Mouse (Mus musculus) embryonic stem cell, embryonic (primary cell): Measurements from ENCODE around the gene Tada2a.

ENCODE experiments used
- CTCF ChIA-PET, 4 experiments: fragments of 300-600 bp in 2 of 4; fragments of 350-600 bp in 2 of 4; sonication (Branson Sonifier 250); formaldehyde crosslinking; loops; one replicate each; lab custom pipeline; 2022; ENCODE audit warnings: inconsistent platforms in 2 of 4; lab: Charles Lee
- POLR2A ChIA-PET, 4 experiments: fragments of 300-600 bp in 2 of 4; fragments of 350-600 bp in 2 of 4; sonication (Branson Sonifier 250); formaldehyde crosslinking; loops; one replicate each; lab custom pipeline; 2022; ENCODE audit warnings: antibody characterized with exemption in 4 of 4, inconsistent platforms in 1 of 4; lab: Charles Lee

The Tada2a gene

DNA sequence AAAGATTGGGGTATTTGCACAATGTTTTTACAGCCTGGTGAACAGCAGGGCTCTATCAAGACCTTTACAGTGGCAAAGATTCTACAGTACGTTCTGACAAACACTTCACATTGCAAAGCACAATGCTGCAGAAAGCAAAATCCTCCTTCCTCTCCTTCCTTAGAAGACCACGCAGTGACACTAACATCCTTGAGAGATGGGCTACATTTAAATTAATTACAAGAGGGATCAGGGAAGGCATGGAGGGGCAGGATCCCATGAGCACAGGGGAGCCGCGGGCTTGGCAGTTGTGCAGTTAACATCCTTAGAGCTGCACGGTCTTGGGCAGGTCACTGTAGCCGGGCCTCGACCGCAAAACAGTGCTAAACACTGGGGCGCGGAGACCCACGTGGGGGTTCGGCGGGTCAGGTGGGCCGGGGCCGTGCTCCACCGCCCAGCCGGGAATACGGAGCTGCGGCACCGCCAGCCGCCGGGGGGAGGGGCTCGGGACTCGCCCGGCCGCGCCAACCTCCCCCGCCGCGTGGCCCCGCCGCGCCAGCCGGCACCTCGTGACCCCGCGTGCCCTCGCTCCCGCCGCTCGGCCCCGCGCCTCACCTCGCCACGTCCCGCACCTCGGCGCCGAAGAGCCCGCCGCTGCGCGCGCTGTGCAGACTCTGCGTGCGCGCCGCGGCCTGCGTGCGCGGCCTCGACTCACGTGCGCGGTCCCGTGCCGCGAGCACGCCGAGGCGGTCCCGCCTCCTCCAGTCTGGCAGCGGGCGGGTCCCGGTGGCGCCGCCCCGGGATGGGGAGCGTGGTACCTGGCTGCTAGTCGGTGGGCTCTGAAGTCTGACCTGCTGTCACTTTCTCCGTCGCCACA lies at the start of gene Tada2a, which contains the start of gene Acaca:
Gene Tada2a, minus strand, starts transcription at position 658 of the 856 bp plus-strand sequence.
Gene Acaca, plus strand, starts transcription at position 730 of the 856 bp plus-strand sequence.
- ChIA-PET CTCF (interaction anchor here in 1 of 4 experiments (0.7 kb wide), 1 partner anchor 51 kb away, joined by 3 read pairs; no protein-coding TSS in a partner anchor), POLR2A (interaction anchor here (0.6 to 8.7 kb wide), 14 partner anchors 9 to 689 kb away, joined by 3 to 55 read pairs (median 4); partner anchors contain the start of gene Dusp14 (in 1 of the 4))

GRCm38 (mm10) chr11:84178571-84178970 lies 49.2 kb upstream of the Tada2a start:
- CTCF ChIA-PET, result interaction anchor here (0.6 to 1.2 kb wide), 10 partner anchors 10 to 639 kb away, joined by 3 to 8 read pairs (median 3); partner anchors contain the start of gene Aatf (in 1 of the 4)
- POLR2A ChIA-PET, result interaction anchor here in 3 of 4 experiments (0.6 to 2.5 kb wide), 18 partner anchors 11 to 641 kb away, joined by 3 to 9 read pairs (median 3); partner anchors contain the start of genes Aatf (in 1 of the 3) and Mrm1 (in 1 of the 3)

- CTCF ChIA-PET, result no interaction called here
- POLR2A ChIA-PET, result interaction anchor here in 1 of 4 experiments (0.7 to 1.0 kb wide), 2 partner anchors 10 to 118 kb away, joined by 3 to 4 read pairs; no protein-coding TSS in a partner anchor
These were observed 43.4 kb upstream of the Tada2a start for GRCm38 (mm10) chr11:84172539-84173435.

DNA sequence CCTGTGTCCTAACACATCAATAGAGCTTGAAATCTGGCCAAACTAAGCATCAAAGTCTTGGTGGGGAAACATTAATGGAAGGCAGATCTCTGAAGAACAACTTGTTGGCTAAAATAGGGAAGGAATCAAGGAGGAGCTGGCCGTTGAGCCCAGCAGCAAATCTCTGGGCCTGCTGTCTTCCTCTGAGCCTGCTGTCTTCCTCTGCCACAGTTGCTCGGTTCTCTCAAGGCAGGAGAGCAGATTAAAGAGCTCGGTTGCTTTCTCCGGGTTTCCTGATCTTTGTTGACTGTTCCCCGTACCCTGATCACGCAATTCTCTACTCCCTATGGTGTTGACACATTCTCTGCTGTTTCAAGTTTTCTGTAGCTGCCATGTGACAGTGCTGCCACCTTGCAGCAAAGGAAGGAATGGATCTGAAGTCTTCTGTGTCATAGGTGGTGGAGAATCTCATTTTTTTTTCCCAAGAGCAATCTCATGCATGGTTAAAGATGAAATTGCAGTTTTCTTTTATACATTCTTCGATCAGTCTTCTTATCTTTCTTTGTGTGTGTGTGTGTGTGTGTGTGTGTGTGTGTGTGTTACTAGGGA lies 39.4 kb upstream of the Tada2a start:
- CTCF ChIA-PET, result interaction anchor here in 2 of 4 experiments (0.5 to 1.3 kb wide), 3 partner anchors 10 to 1726 kb away, joined by 3 to 8 read pairs (median 3); no protein-coding TSS in a partner anchor
- POLR2A ChIA-PET, result interaction anchor here (0.6 to 1.5 kb wide), 4 partner anchors 11 to 910 kb away, joined by 3 to 6 read pairs (median 4); no protein-coding TSS in a partner anchor

GRCm38 (mm10) chr11:84167046-84167526 lies 37.7 kb upstream of the Tada2a start, which contains the start of gene Gm11437:
Gene Gm11437, minus strand, starts transcription at chr11:84167476.
- ChIA-PET CTCF (no interaction called here), POLR2A (interaction anchor here in 2 of 4 experiments (0.5 to 1.6 kb wide), 3 partner anchors 9 to 39 kb away, joined by 3 to 6 read pairs (median 4); no protein-coding TSS in a partner anchor)

DNA sequence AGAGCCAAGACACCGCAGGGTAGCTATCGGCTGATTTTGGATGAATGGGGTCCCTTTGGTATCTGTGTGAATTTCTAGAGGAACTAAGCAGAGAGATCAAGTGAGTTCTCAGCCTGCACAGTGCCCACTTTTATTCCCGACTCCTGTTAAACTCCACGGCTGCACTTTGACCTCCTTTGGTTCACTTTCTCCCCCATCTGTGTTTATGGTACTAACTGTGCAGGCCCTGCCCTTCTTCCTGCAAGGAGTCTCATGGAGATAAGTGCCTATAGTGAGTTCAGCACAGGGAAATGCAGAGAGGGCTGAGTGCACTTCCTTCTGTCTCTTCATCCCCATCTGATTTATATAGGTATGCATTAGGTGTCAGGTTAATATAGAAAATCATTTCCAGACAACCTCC lies 35.2 kb upstream of the Tada2a start:
- ChIA-PET POLR2A (interaction anchor here in 1 of 4 experiments (0.7 kb wide), 1 partner anchor 10 kb away, joined by 3 read pairs; no protein-coding TSS in a partner anchor), CTCF (no interaction called here)

DNA sequence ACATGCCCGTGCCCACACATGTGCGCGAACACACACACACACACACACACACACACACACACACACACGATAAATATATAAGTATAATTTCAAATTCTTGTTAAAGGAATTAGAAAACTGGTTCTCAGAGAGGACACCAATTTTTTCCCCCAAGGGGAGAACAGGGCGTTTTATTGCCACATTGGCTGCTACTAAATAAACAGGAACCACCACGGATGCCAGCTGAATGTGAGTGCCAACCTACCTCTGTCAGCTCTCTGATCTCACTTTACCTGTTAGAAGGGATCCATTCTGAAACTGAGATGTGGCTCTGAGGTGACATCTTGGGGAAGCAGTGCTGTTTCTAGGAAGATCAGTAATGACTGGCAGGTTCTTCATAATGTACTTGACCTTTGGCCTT lies 34.7 kb upstream of the Tada2a start:
- POLR2A ChIA-PET, result interaction anchor here in 1 of 4 experiments (0.7 kb wide), 1 partner anchor 10 kb away, joined by 3 read pairs; no protein-coding TSS in a partner anchor
- CTCF ChIA-PET, result no interaction called here

- ChIA-PET CTCF (interaction anchor here in 2 of 4 experiments (0.6 to 1.1 kb wide), 2 partner anchors 22 to 30 kb away, joined by 3 to 9 read pairs; no protein-coding TSS in a partner anchor), POLR2A (interaction anchor here in 1 of 4 experiments (1.3 kb wide), 1 partner anchor 13 kb away, joined by 3 read pairs; no protein-coding TSS in a partner anchor)
These were observed 27.3 kb upstream of the Tada2a start for GRCm38 (mm10) chr11:84156535-84157262.

GRCm38 (mm10) chr11:84150884-84151283 lies 21.5 kb upstream of the Tada2a start:
- ChIA-PET CTCF (interaction anchor here in 1 of 4 experiments (1.1 to 1.6 kb wide), 2 partner anchors 28 to 120 kb away, joined by 3 to 4 read pairs; no protein-coding TSS in a partner anchor), POLR2A (interaction anchor here in 1 of 4 experiments (0.5 kb wide), 1 partner anchor 19 kb away, joined by 3 read pairs; no protein-coding TSS in a partner anchor)

DNA sequence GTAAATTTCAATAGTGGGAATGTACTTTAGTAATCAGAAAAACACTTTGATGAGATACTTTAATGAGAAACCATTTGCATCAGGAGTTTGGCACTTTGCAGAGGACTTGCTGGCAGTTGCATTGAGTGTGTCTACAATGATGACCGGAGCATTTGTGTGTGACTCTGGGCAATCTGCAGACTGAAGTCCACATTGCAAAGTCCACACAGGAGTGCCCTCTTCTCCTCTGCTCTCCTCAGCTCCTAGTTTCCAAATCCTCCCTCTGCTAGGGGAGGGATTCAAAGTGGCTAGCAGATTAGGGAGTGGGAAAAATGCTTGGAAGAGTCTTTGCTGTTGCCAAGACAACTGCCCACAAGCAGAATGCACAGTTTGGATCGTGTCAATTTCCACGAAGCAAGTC lies 16.7 kb upstream of the Tada2a start:
- POLR2A ChIA-PET, result interaction anchor here in 1 of 4 experiments (1.0 kb wide), 1 partner anchor 7 kb away, joined by 4 read pairs; no protein-coding TSS in a partner anchor

DNA sequence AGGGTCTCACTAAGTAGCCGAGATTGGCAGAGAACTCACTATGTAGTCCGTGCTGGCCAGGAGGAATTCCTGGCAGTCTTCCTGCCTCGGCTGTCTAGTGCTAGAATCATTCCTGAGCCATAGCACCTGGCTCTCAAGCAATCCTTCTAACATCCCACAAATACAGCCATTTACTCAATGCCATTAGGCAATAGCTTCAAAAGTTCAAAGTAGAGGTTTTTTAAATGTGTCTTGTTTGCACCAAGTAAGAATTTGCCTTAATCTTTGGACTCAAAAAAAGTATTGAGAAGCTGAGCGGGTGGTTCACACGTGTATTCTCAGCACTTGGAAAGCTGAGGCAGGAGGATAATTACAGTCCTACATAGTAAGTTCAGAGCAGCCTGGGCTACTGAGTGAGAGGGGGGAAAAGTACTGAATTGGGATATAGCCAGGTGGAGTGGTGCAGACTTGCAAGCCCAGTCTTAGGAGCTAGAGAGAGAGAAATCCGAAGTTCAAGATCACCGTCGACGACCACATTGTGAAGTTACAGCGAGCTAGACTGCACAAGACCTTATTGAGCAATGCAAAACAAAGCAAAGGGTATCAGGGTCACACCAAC lies 15.9 kb upstream of the Tada2a start:
- POLR2A ChIA-PET, result no interaction called here
- CTCF ChIA-PET, result interaction anchor here in 3 of 4 experiments (0.5 to 1.0 kb wide), 3 partner anchors 9 to 205 kb away, joined by 3 to 5 read pairs (median 3); no protein-coding TSS in a partner anchor

More for the DNA sequence above, 16.7 kb upstream of the Tada2a start:
- CTCF ChIA-PET, result interaction anchor here in 2 of 4 experiments (0.7 to 1.0 kb wide), 2 partner anchors 10 to 34 kb away, joined by 3 read pairs; no protein-coding TSS in a partner anchor

DNA sequence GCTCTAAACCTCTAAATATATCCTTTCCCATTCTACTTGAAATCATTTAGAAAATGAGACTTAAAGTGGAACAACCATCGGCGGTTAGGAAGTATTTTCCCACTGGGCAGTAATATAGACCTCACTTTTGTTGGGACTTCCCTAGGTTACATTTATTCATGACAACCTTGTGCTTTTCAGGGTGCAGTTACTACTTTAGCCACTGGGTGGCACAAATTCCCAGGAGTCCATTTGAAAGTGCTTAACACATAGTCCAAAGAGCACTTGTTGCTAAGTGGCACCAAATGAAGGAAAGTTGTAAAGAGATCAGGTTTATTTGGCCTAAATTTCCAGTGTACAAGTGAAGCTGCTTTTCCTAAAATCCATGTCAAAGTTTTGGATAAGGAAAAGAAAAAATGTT lies 12.4 kb upstream of the Tada2a start:
- ChIA-PET POLR2A (no interaction called here), CTCF (interaction anchor here in 2 of 4 experiments (1.1 to 1.7 kb wide), 3 partner anchors 8 to 14 kb away, joined by 3 to 5 read pairs (median 3); no protein-coding TSS in a partner anchor)

DNA sequence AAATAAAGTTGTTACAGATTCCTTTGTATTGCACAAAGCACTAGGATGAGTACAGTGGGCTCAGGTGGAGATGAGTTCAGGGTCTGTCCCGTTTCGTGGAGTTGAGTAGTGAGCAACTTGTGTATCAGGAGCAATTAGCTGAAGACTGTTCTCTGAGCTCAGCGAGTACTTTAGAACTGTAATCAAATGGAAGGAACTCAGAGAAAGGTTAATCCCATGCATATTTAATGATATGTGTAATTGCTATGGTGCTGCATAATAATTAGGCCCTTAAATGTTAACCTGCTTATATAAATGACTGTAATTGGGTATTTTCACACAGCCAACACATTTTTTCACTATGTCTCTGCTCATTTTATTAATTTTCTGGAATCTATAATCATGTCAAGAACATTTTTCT lies 7.1 kb upstream of the Tada2a start:
- POLR2A ChIA-PET, result interaction anchor here in 1 of 4 experiments (0.6 kb wide), 1 partner anchor 75 kb away, joined by 3 read pairs; no protein-coding TSS in a partner anchor
- CTCF ChIA-PET, result interaction anchor here in 2 of 4 experiments (0.6 to 1.1 kb wide), 2 partner anchors 9 to 566 kb away, joined by 3 read pairs; no protein-coding TSS in a partner anchor

GRCm38 (mm10) chr11:84134331-84134860 lies 5.0 kb upstream of the Tada2a start:
- ChIA-PET POLR2A (interaction anchor here in 3 of 4 experiments (0.5 to 1.5 kb wide), 9 partner anchors 9 to 122 kb away, joined by 3 to 6 read pairs (median 3); no protein-coding TSS in a partner anchor), CTCF (interaction anchor here (0.6 to 2.0 kb wide), 15 partner anchors 10 to 1367 kb away, joined by 3 to 7 read pairs (median 4); partner anchors contain the start of gene Ddx52 (in 1 of the 4))

DNA sequence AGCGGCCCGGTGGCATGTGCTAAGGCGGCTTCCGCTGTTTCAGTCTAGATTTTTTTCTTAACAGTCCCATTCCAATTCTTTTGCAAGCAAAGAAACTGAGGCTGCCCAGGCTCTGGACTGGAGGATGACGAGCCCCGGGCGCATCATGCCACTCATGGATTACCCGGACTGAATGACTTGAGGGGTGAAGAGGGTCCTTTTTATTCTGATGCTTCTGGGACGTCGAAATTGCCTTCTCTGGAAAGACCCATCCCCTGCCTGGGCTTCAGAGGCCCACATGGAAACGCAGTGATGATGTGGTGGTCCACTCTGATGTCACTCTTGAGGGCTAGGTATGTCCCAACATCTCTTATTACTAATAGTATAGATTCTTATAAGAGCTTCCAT lies 392 bp upstream of the Tada2a start:
- ChIA-PET POLR2A (interaction anchor here (0.6 to 8.7 kb wide), 11 partner anchors 8 to 689 kb away, joined by 3 to 55 read pairs (median 3); no protein-coding TSS in a partner anchor), CTCF (interaction anchor here in 1 of 4 experiments (0.7 kb wide), 1 partner anchor 50 kb away, joined by 3 read pairs; no protein-coding TSS in a partner anchor)
